Mouse (Mus musculus): ENCODE measurements around the gene Mdn1. TPM values are rescaled to one million over a fixed set of nuclear protein-coding genes. Genes with fewer than 3 reads are reported as not detected.

The Mdn1 gene
- total and polyA plus RNA-seq, 3 experiments, result 16.1 to 49.8 (median 44.5) TPM

DNA sequence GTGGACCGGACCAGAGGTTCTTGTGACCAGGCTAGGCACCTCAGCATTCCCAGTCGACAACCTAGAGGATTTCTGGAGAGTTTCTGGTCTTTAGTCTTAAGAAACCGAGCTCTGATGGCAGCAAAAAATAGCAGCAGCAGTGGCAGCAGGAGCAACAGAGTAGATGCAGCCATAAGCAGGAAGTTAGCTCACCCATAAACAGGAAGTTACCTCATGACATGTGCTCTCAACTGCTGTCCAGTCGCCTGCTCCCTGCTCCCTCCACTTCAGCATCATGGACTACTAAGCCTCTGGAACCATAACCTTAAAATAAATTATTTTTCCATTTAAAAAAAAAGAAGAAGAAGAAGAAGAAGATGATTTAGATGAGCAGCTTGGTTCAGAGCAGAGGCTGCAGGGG lies 132.1 kb downstream of the Mdn1 start:
- Histone ChIP-seq H3K4me3 (ENCODE audit: control insufficient read depth in 1 of 2, insufficient read depth in 1 of 2, low read depth in 2 of 2, low read length in 2 of 2) (no peak overlapping the region), H3K4me1 (ENCODE audit: control insufficient read depth in 1 of 2, insufficient read depth in 2 of 2, low read length in 2 of 2) (no peaks in the 10 kb centered on the region), H3K79me2 (ENCODE audit: control insufficient read depth, insufficient read depth, low read length, poor library complexity) (no peaks in the 10 kb centered on the region), H3K27ac (ENCODE audit: control insufficient read depth, low read depth, low read length) (no peak overlapping the region), H3K27me3 (ENCODE audit: control insufficient read depth in 1 of 2, insufficient read depth in 2 of 2, low read length in 2 of 2) (no peaks in the 10 kb centered on the region), H3K36me3 (ENCODE audit: control insufficient read depth in 1 of 2, insufficient read depth in 2 of 2, low read length in 2 of 2) (no peaks in the 10 kb centered on the region), H3K9me3 (replicated peaks; ENCODE audit: insufficient read depth, low read length) (no peaks in the 10 kb centered on the region), H3K9ac (ENCODE audit: control insufficient read depth, low read depth, low read length, poor library complexity, severe bottlenecking) (no peak overlapping the region)
- TF ChIP-seq MAX (IDR thresholded peaks at IDR 0.05; ENCODE audit: low read length), result 0 out of 2 replicates have a peak, but pooled peaks have one; percentile 21
- no peak for TF ChIP-seq KAT2A (conservative IDR thresholded peaks at IDR 0.05; ENCODE audit: low read depth, low read length)
- DNase-seq (ENCODE audit: low read depth, low spot score), result no peak

DNA sequence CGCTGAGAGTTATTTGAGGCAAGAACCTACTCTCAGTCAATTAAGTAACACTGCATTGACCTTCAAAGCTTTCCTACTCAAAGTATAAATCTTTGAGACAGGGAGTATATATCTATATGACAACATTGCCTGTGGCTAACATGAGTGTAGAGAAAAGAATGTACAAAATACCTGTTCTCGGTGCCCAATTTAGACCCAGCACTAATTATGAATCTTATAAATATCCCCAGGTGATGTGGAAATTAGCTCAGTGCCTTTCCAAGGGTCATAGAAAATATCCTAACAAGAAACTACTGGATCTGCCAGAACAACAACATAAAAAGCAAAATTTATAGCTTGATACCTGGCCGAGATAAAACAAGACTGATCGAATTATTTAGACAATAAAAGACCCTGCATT lies 142.1 kb downstream of the Mdn1 start:
- no peak overlapping the region for H3K27ac ChIP-seq (ENCODE audit: control insufficient read depth, low read depth, low read length)
- TF ChIP-seq EP300 (IDR thresholded peaks at IDR 0.05; ENCODE audit: low read depth in 1 of 2, low read length in 2 of 2), result no peak
- TF ChIP-seq UBTF (IDR thresholded peaks at IDR 0.05; ENCODE audit: borderline replicate concordance, insufficient read depth, low read depth, low read length), result no peak
- no peak for TF ChIP-seq BHLHE40 (IDR thresholded peaks at IDR 0.05; ENCODE audit: borderline replicate concordance, low read depth, low read length)
- TF ChIP-seq ZNF384 (IDR thresholded peaks at IDR 0.05; ENCODE audit: low read depth, low read length), result no peak
- TF ChIP-seq CTCF (IDR thresholded peaks at IDR 0.05 in 2 of 3, conservative IDR thresholded peaks at IDR 0.05 in 1 of 3; ENCODE audit: control insufficient read depth in 1 of 3, insufficient read depth in 1 of 3, low read depth in 2 of 3, low read length in 3 of 3, poor library complexity in 1 of 3, severe bottlenecking in 1 of 3), result no peak
- TF ChIP-seq USF1 (IDR thresholded peaks at IDR 0.05; ENCODE audit: low read depth, low read length), result no peak
- TF ChIP-seq MEF2A (IDR thresholded peaks at IDR 0.05; ENCODE audit: extremely low read depth, insufficient replicate concordance, low read depth, low read length, poor library complexity, severe bottlenecking), result no peak
- TF ChIP-seq MYB (IDR thresholded peaks at IDR 0.05; ENCODE audit: low read depth, low read length), result no peak
- no peak for TF ChIP-seq TAL1 (IDR thresholded peaks at IDR 0.05; ENCODE audit: low read length)
- TF ChIP-seq GATA1 (IDR thresholded peaks at IDR 0.05; ENCODE audit: low read depth, low read length), result no peak
- TF ChIP-seq TCF12 (IDR thresholded peaks at IDR 0.05; ENCODE audit: low read depth, low read length), result no peak
- H3K9ac ChIP-seq (ENCODE audit: control insufficient read depth, low read depth, low read length, poor library complexity, severe bottlenecking), result peak overlapping the region; percentile 92; the same call in 1 of the 2 replicates
- H3K4me3 ChIP-seq (ENCODE audit: control insufficient read depth in 1 of 2, insufficient read depth in 1 of 2, low read depth in 2 of 2, low read length in 2 of 2), result peak overlapping the region in 1 of 2 experiments; percentile 69; a peak in 1 of 4 replicates
- no peak for DNase-seq (ENCODE audit: low read depth, low spot score)
- no peaks in the 10 kb centered on the region; the same call in 1 of the 2 replicates for H3K79me2 ChIP-seq (ENCODE audit: control insufficient read depth, insufficient read depth, low read length, poor library complexity)
- no peaks in the 10 kb centered on the region for H3K27me3 ChIP-seq (ENCODE audit: control insufficient read depth in 1 of 2, insufficient read depth in 2 of 2, low read length in 2 of 2)
- no peaks in the 10 kb centered on the region for H3K9me3 ChIP-seq (replicated peaks; ENCODE audit: insufficient read depth, low read length)
- peaks cover 0 to 5% of the 10 kb centered on the region in 2 experiments; a peak in 2 of 4 replicates for H3K36me3 ChIP-seq (ENCODE audit: control insufficient read depth in 1 of 2, insufficient read depth in 2 of 2, low read length in 2 of 2)
- H3K4me1 ChIP-seq (ENCODE audit: control insufficient read depth in 1 of 2, insufficient read depth in 2 of 2, low read length in 2 of 2), result peaks cover 0 to 5% of the 10 kb centered on the region in 2 experiments; a peak in 2 of 4 replicates

DNA sequence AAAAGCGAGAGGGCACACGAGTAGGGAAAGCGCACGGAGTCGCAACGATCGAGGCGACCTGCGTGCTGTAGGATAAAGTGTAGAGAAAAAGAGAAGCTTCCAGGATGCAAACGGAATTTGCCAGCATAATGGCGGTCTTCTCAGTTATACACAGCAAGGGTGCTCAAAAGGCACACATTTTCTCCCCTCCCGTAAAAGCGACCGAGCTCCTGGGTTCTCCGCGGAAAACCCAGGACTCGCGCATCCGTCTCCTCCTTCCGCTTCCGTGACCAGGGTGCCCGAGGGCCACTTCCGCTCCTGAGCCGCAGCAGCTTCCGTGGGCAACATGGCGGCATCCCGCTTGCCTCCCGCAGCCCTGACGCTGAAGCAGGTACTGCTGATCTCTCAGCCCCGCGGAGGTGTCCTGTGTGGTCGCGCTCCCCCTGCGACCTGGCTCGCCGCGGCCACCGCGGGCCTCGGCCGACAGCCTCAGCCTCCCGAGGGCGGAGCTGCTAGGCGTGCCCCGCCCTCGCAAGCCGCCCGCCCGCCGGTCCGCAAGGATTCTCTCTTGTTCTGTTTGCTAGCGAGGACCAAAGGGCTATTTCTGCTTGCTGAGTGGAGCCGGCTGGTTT lies 143.2 kb downstream of the Mdn1 start, which contains the start of gene Lyrm2:
TSS of gene Lyrm2 (plus strand) at position 288 of the 611 bp plus-strand sequence.
- peak; percentile 91 for DNase-seq (ENCODE audit: low read depth, low spot score)
- Histone ChIP-seq H3K36me3 (ENCODE audit: control insufficient read depth in 1 of 2, insufficient read depth in 2 of 2, low read length in 2 of 2) (peaks cover 0 to 5% of the 10 kb centered on the region in 2 experiments; a peak in 2 of 4 replicates), H3K4me3 (ENCODE audit: control insufficient read depth in 1 of 2, insufficient read depth in 1 of 2, low read depth in 2 of 2, low read length in 2 of 2) (peak within 1 kb of the TSS; percentile 69 to 83), H3K27ac (ENCODE audit: control insufficient read depth, low read depth, low read length) (peak within 1 kb of the TSS; percentile 91), H3K4me1 (ENCODE audit: control insufficient read depth in 1 of 2, insufficient read depth in 2 of 2, low read length in 2 of 2) (peaks cover 0 to 5% of the 10 kb centered on the region in 2 experiments; a peak in 2 of 4 replicates), H3K9me3 (replicated peaks; ENCODE audit: insufficient read depth, low read length) (no peaks in the 10 kb centered on the region), H3K27me3 (ENCODE audit: control insufficient read depth in 1 of 2, insufficient read depth in 2 of 2, low read length in 2 of 2) (no peaks in the 10 kb centered on the region), H3K79me2 (ENCODE audit: control insufficient read depth, insufficient read depth, low read length, poor library complexity) (no peaks in the 10 kb centered on the region; the same call in 1 of the 2 replicates), H3K9ac (ENCODE audit: control insufficient read depth, low read depth, low read length, poor library complexity, severe bottlenecking) (peak within 1 kb of the TSS; percentile 92)
- TF ChIP-seq UBTF (IDR thresholded peaks at IDR 0.05; ENCODE audit: borderline replicate concordance, insufficient read depth, low read depth, low read length), result no peak
- TF ChIP-seq NELFE (IDR thresholded peaks at IDR 0.05; ENCODE audit: low read depth, low read length), result peak; percentile 91
- TF ChIP-seq ZMIZ1 (IDR thresholded peaks at IDR 0.05; ENCODE audit: low read depth, low read length), result peak; percentile 87
- TF ChIP-seq TBP (IDR thresholded peaks at IDR 0.05; ENCODE audit: low read depth, low read length), result peak; percentile 74
- TF ChIP-seq POLR2AphosphoS5 (IDR thresholded peaks at IDR 0.05; ENCODE audit: borderline replicate concordance, low read depth, low read length), result no peak
- peak; percentile 75; the same call in 1 of the 2 replicates for TF ChIP-seq SIN3A (IDR thresholded peaks at IDR 0.05; ENCODE audit: low read length)
- TF ChIP-seq ZKSCAN1 (IDR thresholded peaks at IDR 0.05; ENCODE audit: low read depth, low read length), result no peak
- TF ChIP-seq CTCF (IDR thresholded peaks at IDR 0.05 in 2 of 3, conservative IDR thresholded peaks at IDR 0.05 in 1 of 3; ENCODE audit: control insufficient read depth in 1 of 3, insufficient read depth in 1 of 3, low read depth in 2 of 3, low read length in 3 of 3, poor library complexity in 1 of 3, severe bottlenecking in 1 of 3), result no peak
- TF ChIP-seq HCFC1 (IDR thresholded peaks at IDR 0.05; ENCODE audit: low read depth, low read length), result peak; percentile 86
- peak; percentile 34; the same call in 1 of the 2 replicates for TF ChIP-seq USF1 (IDR thresholded peaks at IDR 0.05; ENCODE audit: low read depth, low read length)
- no peak for TF ChIP-seq MYB (IDR thresholded peaks at IDR 0.05; ENCODE audit: low read depth, low read length)
- no peak for TF ChIP-seq USF2 (IDR thresholded peaks at IDR 0.05; ENCODE audit: borderline replicate concordance in 1 of 2, insufficient read depth in 1 of 2, low read depth in 1 of 2, low read length in 2 of 2)
- no peak for TF ChIP-seq GATA1 (IDR thresholded peaks at IDR 0.05; ENCODE audit: low read depth, low read length)
- TF ChIP-seq JUND (IDR thresholded peaks at IDR 0.05; ENCODE audit: low read depth, low read length), result no peak
